Mouse (Mus musculus) brain, embryonic 14.5 days (tissue): ENCODE measurements at regions not wholly inside any gene's neighbourhood (a gene's known extent, or its start where the extent isn't known, plus 50 kb on each side); places are given as distances from the start of the nearest gene placed in this dataset.

Experiments used
- CTCF ChIP-seq: fragments of 200-500 bp; IDR thresholded peaks from 2 replicates; pipeline ENCODE4 v1.5.1; 2012; ENCODE audit warnings: inconsistent platforms, mild to moderate bottlenecking, moderate library complexity, borderline replicate concordance; ENCODE audit not compliant: insufficient read depth, insufficient read length; ENCODE audit errors: extremely low read depth
- POLR2A ChIP-seq: fragments of 200-500 bp; IDR thresholded peaks from 2 replicates; pipeline ENCODE4 v1.6.1; 2012; ENCODE audit warnings: mild to moderate bottlenecking, inconsistent platforms, borderline replicate concordance; ENCODE audit not compliant: poor library complexity, insufficient read depth, insufficient read length, severe bottlenecking; ENCODE audit errors: extremely low read depth

DNA sequence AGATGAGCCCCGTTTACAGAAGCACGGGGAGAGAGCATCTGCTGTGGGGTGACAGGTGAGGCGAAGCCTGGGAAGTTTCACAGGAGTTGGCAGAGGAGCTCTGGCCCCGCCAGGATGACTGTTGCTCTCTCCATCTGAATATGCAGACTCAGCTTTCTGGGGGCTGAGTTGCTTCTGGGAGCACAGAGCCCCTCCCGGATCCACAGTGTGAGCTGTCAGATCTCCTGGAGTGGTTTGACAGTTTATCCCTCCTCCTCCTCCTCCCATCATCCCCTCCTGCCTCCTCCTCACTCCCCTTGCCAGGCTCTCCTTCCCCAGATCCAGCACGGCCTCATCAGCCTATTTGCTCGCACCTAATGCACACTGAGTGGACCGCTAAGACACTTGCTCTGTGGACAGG lies 181.9 kb upstream of the Rpl38 start:
- TF ChIP-seq CTCF (no peak), POLR2A (no peak)
